Mouse (Mus musculus) heart, postnatal 10 days (tissue): ENCODE results near the gene Usp21. TPM values are rescaled to one million over a fixed set of nuclear protein-coding genes. Genes with fewer than 3 reads are reported as not detected.
"Not testable (repeated sequence)": the region's sequence is repeated elsewhere in the genome, so short reads cannot be mapped to it uniquely, and the experiment has no call there.

ENCODE experiments used
- DNase-seq, 2 experiments: peaks; one replicate each; pipeline ENCODE4 v3.0.0; 2021
- intact Hi-C: fragments of 180-260 bp; cut with DNase I; formaldehyde crosslinking; loops from one replicate; pipeline ENCODE4 v1.15.1; 2025
- total RNA-seq, 2 experiments: library from RNA; stranded (reverse); gene quantifications; 2 replicates each; pipeline ENCODE4 v1.2.3; 2021

Gene Usp21
- 10 to 100 TPM; 20.7 to 26.8 TPM for total RNA-seq

- DNase-seq = peak; percentile 96
- intact Hi-C loops = loop anchor here (10.0 kb wide), 1 partner anchor 173 kb away; the partner anchor contains the start of gene Cfap126
Observed at GRCm38 (mm10) chr1:171287136-171288081, at the start of gene Usp21. Usp21 (minus strand) TSS chr1:171287991.

DNA sequence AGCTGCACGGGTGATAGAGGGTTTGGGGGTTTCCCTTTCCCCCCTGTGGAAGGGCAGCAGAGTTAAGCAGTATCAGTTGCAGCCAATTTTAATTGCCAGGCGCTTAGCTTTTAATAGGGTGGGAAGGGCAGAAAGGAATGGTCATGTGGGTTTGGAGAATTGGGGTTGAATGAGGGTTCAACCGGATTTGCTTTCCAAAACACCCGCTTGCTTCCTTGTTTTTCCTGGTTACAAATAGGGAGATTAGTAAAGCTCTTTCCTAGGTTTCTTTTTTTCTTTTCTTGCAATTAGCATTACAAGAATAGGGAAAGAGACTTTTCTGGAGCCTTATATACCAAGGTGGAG is 42.4 kb upstream of the Usp21 start:
- DNase-seq = peak in 1 of 2 experiments; percentile 36
- intact Hi-C loops = no loop called here

DNA sequence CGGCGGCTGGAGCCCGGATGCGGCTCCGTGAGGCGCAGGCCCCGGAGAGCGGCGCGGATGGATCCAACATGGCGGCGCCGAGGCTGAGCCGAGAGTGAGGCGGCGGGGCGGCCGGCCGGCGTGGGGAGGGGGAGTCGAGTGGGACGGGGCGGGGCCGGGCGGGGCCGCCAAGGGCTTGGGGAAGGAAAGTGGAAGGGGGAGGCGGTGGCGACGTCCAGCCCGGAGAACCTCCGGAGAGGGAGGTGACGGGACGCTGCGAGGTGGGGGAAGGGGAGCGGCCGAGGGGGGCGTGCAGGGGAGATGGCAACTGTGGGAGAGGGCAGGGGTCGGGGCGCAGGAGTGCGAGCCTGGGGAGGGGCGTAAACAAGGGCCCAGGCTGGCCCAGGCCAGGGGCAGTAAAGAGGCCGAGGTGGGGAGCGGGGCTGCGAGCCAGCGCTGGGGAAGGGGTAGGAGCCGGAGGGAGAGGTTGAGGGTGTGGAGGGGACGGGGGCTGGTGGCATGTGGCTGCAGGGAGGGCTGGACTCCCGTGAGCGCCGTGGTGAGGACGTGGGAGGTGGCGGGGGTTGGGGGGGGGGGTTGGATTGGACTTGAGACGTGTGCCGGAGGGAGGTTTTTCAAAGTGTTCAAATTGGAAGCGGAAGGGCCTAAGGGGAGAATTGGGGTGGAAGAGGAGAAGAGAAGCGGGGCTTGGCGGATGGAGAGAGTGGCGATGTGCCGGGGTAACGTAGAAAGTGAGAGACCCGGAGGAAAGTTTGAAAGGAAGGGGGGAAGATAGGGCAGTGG is 41.8 kb upstream of the Usp21 start:
- intact Hi-C loops = loop anchor here (2.0 kb wide), 1 partner anchor 35 kb away; the partner anchor contains the start of gene Ufc1

DNA sequence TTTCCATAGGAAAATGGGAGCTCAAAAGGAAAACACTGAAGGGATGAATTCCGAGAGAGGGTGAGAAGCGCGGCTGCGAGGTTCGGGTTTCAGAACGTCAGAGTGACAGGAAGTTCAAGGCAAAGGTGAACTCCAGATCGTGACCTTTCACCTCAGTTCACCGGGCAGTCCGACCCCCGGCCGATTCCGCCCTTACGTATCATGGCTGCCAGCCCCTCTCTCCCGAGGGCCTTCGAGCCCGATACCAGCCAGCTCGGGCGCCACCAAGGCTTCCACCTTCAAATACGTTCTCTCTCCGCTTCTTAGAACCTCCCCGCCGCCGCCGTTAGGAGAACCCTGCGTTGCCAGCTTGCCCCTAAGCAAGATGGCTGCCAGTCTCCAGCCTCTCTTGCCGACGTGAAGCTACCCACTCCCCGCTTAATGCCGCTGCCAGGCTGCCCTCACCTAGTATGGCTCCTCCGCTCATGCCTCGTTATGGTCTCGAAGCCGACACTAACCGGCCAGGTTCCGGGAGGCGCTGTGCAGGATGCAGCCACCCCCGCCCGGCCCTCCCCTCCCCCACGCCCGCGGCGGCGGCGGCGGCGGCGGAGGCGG is 41.1 kb upstream of the Usp21 start, which contains the start of gene Dedd:
Dedd (plus strand) TSS at position 307 of the 594 bp plus-strand sequence.
- peak; percentile 94 to 95 for DNase-seq
- intact Hi-C loops = loop anchor here (2.0 kb wide), 1 partner anchor 34 kb away; the partner anchor contains the start of gene Ufc1

More for the DNA sequence above, 41.8 kb upstream of the Usp21 start:
- no peak for DNase-seq

DNA sequence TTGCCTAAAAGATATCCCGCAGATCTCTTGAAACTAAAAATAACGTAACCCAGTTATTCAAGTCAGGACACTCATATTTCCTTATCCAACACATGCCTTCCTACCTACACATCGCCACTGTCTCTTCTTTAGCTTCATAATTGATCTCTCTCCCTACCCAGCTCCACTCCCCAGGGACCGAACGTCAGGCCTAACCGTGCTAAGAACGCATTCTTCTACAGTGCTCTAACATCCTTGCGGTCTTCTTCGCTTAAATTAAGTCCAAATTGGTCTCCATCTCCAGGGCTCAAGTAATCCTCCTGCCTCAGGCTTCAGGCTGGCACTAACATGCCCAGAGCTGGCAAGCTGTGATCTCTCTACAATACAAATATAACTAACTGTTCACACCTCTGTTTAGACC is 40.5 kb upstream of the Usp21 start:
- peak in 1 of 2 experiments; percentile 27 for DNase-seq
- intact Hi-C loops = loop anchor here (2.0 kb wide), 1 partner anchor 33 kb away; the partner anchor contains the start of gene Ufc1

DNA sequence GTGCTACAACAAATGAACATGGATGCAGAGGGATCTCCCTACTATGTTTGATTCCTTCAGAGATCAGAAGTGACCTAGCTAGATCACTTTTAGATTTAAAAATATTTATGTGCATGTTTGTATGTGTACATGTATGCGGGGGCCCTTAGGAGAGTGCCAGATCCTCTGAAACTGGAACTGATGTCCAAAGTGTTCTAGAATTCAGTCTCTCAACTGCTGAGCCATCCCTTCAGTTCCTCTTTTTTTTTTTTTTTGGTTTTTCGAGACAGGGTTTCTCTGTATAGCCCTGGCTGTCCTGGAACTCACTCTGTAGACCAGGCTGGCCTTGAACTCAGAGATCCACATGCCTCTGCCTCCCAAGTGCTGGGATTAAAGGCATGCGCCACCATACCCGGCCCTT is 38.8 kb upstream of the Usp21 start:
- DNase-seq, intact Hi-C loops: not testable (repeated sequence)

- no peak for DNase-seq
- intact Hi-C loops = no loop called here
Observed at GRCm38 (mm10) chr1:171325571-171325970, 37.8 kb upstream of the Usp21 start.

DNA sequence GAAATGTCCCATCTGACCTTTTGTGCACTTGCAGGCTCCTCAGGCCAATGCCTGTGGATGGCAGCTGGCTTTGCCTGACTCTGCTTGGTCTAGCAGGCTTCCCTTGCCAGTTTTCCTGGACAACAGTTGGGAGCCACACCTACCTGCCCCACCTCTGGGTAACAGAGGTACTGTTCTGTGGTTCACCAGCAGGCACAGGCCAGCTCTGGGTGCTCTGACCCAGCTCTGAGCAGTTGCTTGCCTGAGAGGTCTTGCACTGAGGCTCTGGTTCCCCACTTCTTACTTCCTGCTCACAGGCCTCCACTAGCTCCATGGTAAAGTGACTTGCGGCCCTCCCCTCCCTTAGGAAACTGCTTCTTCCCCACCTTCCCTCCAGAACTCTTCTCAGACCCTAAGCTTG is 34.2 kb upstream of the Usp21 start:
- DNase-seq = no peak
- intact Hi-C loops = no loop called here

GRCm38 (mm10) chr1:171321415-171321814 is 33.6 kb upstream of the Usp21 start:
- DNase-seq = peak in 1 of 2 experiments; percentile 51
- intact Hi-C loops = loop anchor here (1.0 to 2.0 kb wide), 2 partner anchors 36 to 59 kb away; no protein-coding TSS in a partner anchor

GRCm38 (mm10) chr1:171320151-171320550 is 32.4 kb upstream of the Usp21 start:
- DNase-seq = no peak
- intact Hi-C loops = loop anchor here (2.0 kb wide), 1 partner anchor 61 kb away; no protein-coding TSS in a partner anchor

DNA sequence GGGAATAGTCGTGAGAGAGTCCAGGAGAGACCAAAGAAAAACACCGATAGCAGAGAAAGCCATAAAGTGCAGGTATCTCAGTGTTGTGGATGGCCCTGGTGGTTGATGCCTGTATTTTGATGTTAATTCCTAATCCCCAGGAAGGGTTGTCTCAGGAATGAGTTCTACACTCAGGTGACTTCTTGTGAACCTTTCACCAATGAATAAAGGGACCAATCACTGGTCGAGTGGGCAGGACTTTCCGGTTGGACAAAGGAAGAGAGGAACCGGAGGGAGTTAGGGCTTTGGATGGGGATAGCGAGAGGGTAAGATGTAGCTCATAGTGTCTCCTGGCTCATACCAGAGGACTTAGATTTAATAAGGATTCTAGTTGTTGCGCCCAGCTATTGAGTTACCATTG is 32.0 kb upstream of the Usp21 start:
- DNase-seq = no peak
- intact Hi-C loops = loop anchor here (2.0 kb wide), 1 partner anchor 61 kb away; no protein-coding TSS in a partner anchor

GRCm38 (mm10) chr1:171309321-171309720 is 21.5 kb upstream of the Usp21 start:
- no peak for DNase-seq
- intact Hi-C loops = no loop called here

DNA sequence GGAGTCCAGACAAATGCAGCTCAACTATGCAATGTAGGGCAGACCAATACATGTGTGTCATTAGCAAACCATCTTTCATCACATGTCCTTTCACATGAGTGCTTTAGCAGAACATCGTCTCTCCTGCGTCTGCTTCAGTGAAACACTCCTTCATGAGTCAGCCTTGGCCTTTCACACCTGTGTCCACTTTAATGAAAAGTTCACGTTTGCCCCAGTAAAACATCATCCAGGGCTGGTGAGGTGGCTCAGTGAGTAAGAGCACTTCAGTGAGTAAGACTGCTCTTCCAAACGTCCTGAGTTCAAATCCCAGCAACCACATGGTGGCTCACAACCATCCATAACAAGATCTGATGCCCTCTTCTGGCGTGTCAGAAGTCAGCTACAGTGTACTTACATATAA is 18.4 kb upstream of the Usp21 start:
- DNase-seq, intact Hi-C loops: not testable (repeated sequence)

DNA sequence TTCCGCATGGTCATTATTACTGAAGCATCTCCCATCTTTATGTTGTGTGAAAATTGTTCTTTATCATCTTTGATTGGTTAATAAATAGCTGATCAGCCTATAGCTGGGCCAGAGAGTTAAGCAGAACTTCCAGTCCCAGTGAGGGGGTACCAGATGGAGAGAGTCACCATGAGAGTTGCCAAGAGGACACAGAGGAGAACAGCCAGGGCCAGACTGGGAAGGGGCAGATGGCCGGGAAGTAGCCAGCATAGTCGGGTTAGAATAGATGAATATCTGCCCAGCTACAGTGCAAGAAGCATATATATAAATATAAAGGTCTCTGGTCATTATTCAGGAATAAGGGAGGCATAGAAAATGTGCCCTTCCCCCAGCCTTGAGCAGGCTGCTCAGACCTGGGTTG is 10.4 kb upstream of the Usp21 start:
- DNase-seq = no peak
- intact Hi-C loops = no loop called here

DNA sequence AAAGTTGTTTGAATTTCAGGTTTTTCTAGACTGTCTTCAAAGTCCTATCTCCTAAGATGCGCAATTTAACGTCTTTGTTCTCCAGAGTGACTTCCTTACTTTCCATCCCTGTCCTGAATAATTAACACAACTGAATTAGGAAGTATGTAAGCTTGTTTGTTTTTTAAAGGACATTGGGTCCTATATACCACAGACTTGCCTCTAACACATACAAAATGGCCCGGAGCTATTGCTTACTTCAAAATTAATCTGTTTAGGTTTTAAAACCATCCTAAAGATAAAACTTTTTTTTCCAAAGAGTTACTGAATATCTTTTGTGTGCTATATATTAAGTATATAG is 7.2 kb upstream of the Usp21 start:
- intact Hi-C loops = loop anchor here (2.0 kb wide), 1 partner anchor 34 kb away; the partner anchor contains the start of gene Dedd
- DNase-seq = no peak

DNA sequence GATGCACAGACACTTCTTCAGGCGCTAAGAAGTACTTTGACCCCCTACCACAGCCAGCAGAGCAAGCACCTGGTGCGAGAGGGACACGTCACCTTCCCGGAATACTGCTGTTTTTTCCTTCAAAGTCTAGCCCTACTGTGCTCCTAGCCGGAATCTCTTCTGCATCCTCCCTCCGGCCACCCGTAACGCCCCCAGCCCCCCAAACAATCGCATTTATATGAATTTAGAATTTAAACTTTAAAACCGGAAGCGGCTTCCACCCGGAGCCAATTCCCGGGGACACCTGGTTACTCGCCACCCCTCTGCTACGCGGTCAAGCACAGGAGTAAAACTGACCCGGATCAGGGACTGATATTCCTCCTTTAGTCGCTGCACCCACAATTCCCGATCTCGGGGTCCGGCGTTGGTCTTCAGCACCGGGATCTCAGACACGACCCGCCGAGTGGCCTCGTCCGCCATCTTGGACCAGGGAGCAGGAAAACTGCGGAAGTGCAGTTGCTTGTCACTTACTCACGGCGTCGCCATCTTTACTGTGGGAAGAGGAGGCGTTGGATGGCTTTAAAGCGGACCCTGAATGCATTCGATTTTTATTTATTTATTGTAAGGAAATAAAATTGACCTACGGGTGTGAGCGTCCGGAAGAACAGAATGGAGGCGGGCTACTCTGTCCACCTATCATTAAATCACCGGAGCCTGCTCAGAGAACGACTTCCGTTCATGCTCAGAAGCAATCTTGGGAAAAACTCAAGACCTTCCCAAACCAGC is 6.7 kb upstream of the Usp21 start, which contains the start of gene Ufc1:
Ufc1 (minus strand) TSS at position 727 of the 765 bp plus-strand sequence.
- intact Hi-C loops = loop anchor here (2.0 kb wide), 1 partner anchor 34 kb away; the partner anchor contains the start of gene Dedd

DNA sequence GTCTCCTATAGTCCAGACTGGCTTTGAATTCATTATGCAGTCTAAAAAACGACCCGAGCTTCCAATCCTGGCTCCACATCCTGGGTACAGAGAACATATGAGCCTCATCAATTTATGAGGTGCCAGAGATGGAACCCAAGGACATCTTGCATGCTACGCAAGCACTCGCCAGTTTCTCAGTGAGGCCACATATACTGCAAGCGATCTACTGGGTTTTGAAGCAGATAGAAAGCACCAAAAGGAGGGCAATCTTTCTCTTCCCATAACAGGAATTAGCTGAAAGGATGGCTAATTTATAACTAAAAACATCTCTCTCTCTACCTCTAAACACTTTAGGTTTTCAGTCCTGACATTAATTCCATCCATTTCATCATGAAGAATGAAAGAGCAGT is 6.1 kb upstream of the Usp21 start:
- no peak for DNase-seq
- intact Hi-C loops = loop anchor here (2.0 kb wide), 1 partner anchor 35 kb away; the partner anchor contains the start of gene Dedd

More for the DNA sequence above, 6.7 kb upstream of the Usp21 start, which contains the start of gene Ufc1:
- DNase-seq = peak; percentile 90 to 92

GRCm38 (mm10) chr1:171293351-171293750 is 5.6 kb upstream of the Usp21 start:
- intact Hi-C loops = no loop called here
- no peak for DNase-seq

GRCm38 (mm10) chr1:171288328-171288727 is 537 bp upstream of the Usp21 start:
- intact Hi-C loops = loop anchor here (10.0 kb wide), 1 partner anchor 174 kb away; the partner anchor contains the start of gene Cfap126

More at GRCm38 (mm10) chr1:171288328-171288727, 537 bp upstream of the Usp21 start:
- DNase-seq = no peak
